Mouse (Mus musculus): ENCODE measurements around the gene Tbccd1. TPM values are rescaled to one million over a fixed set of nuclear protein-coding genes. Genes with fewer than 3 reads are reported as not detected.

Tbccd1 gene
- polyA plus RNA-seq, 1 experiment from 2014 or later = 27.7 TPM

DNA sequence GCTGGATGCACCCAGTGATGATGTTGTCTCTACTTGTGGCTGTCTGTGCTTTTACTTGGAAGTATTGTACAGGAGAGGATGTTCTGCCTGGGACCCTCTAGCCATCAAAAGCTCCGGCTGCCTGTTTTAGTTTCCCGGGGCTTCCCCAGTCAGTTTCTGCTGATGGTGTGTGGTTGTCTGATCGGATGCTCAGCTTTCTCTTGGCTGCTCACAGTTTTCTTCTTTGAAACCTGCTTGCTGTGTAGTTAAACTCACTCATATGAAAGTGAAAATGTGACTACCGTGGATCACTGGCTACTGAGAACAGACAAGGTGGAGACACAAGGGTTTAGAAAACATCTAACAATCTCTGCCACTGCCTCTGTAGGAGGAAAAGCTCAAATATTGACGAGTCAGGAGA lies 26.0 kb upstream of the Tbccd1 start:
- no peaks in the 10 kb centered on the region for H3K36me3 ChIP-seq
- 85% methylated on average over 5 of the region's 5 CpGs for WGBS
- no peak overlapping the region for H3K4me3 ChIP-seq (replicated peaks)
- no peak overlapping the region for H3K4me2 ChIP-seq (replicated peaks)
- no peaks in the 10 kb centered on the region for H3K27me3 ChIP-seq
- ATAC-seq = no peak
- no peaks in the 10 kb centered on the region for H3K9me3 ChIP-seq
- H3K9ac ChIP-seq (replicated peaks) = no peak overlapping the region
- H3K27ac ChIP-seq = no peak overlapping the region
- H3K4me1 ChIP-seq (replicated peaks) = peaks cover 9% of the 10 kb centered on the region

DNA sequence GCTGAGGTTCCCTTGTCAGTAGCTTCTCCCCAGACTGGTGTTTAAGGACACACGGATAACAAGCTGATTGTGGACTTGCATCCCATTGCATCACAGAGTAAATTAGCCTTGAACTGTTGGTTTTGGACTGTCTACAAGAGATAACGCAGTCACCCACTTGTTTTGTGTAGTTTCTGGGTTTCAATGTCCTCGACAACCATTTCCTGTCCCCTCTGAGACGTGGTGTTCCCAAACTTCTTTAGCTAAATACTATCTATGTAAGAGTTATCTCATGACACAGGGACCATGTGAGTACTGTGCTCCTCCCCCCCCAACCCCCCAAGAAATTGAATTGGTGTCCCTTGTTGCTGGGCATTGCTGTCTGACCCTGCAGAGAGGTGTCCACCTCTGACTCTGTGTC lies 24.0 kb upstream of the Tbccd1 start:
- Histone ChIP-seq H3K4me1 (replicated peaks) (peaks cover 9% of the 10 kb centered on the region), H3K36me3 (no peaks in the 10 kb centered on the region), H3K27me3 (no peaks in the 10 kb centered on the region), H3K27ac (no peak overlapping the region), H3K9ac (replicated peaks) (no peak overlapping the region), H3K9me3 (no peaks in the 10 kb centered on the region), H3K4me3 (replicated peaks) (no peak overlapping the region), H3K4me2 (replicated peaks) (no peak overlapping the region)
- ATAC-seq = no peak
- WGBS = 83% methylated on average over 4 of the region's 4 CpGs

DNA sequence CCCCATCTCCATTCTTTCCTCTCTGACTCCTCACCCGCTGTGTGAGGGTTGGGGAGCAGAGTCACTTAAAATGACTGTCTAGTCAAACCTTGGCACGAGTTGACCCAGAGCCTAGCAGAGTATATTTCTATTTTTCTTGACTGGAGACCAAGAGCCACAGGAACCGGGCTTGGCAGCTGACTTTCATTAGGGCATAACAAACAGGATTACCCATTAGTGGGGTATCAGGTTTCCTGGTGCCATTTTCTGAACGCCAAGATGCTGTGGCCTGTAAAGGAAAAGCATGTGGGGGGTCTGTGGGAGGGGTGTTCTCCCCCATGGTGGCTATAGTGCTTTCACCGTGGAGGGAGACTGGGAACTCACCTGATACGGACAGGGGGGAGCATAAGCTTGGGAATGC lies 23.4 kb upstream of the Tbccd1 start:
- Histone ChIP-seq H3K4me2 (replicated peaks) (no peak overlapping the region), H3K27me3 (no peaks in the 10 kb centered on the region), H3K36me3 (no peaks in the 10 kb centered on the region), H3K9ac (replicated peaks) (no peak overlapping the region), H3K4me3 (replicated peaks) (no peak overlapping the region), H3K9me3 (no peaks in the 10 kb centered on the region), H3K4me1 (replicated peaks) (peaks cover 9% of the 10 kb centered on the region), H3K27ac (no peak overlapping the region)
- ATAC-seq = no peak
- 8% methylated on average over 6 of the region's 6 CpGs for whole genome bisulfite sequencing

DNA sequence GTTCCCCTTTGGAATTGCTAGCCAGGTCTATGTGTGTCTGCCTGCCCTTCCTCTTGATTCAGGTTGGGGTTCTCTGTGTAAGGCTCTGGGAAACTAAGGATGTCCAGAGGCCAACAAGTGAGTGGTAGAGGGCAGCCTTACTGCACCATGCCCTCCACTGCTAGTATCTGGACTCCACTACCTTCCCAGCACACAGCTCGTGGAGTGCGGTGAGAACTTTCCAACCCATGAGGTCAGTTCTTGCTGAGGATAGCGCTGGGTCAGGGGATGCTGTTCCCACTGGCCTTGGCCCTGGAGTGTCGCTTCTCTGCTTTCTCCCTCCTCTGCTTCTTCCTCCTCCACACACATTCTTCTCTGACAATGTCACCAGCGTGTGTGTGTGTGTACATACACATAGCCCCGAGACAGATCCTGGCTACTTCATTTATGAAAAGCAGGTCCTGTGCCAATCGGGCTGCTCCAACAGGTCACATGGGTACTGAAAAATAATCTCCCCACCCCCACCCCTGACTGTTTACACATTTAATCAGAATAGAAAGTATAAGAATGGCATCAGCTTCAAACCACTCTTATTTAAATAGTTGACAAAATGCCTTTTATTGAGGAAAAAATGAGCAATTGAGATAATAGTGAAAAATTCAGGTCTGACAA lies 22.6 kb upstream of the Tbccd1 start:
- Histone ChIP-seq H3K36me3 (no peaks in the 10 kb centered on the region), H3K4me3 (replicated peaks) (no peak overlapping the region), H3K4me1 (replicated peaks) (peaks cover 9% of the 10 kb centered on the region), H3K27ac (no peak overlapping the region), H3K4me2 (replicated peaks) (no peak overlapping the region), H3K9me3 (no peaks in the 10 kb centered on the region), H3K9ac (replicated peaks) (no peak overlapping the region), H3K27me3 (no peaks in the 10 kb centered on the region)
- 65% methylated on average over 7 of the region's 7 CpGs for WGBS
- ATAC-seq = no peak

DNA sequence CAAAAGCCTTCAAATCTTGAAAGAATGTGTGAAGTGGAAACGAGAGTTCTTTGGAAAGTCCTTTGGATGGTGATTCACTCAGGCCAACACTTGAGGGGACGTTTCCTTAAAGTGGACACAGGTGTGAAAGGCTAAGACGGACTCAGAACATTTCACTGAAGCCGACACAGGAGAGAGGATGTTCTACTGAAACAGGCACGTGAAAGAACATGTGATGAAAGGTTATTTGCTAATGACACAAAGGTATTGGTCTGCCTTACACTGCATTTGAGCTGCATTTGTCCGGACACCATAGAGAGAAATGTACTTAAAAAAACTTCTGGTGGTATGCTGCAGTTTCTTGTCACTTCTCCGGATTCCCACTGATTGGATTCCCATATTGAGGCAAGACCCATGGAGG lies 21.2 kb upstream of the Tbccd1 start:
- WGBS = 74% methylated on average over 7 of the region's 7 CpGs
- Histone ChIP-seq H3K27ac (no peak overlapping the region), H3K9ac (replicated peaks) (no peak overlapping the region), H3K9me3 (no peaks in the 10 kb centered on the region), H3K4me2 (replicated peaks) (no peak overlapping the region), H3K27me3 (no peaks in the 10 kb centered on the region), H3K4me3 (replicated peaks) (no peak overlapping the region), H3K36me3 (peaks cover 1% of the 10 kb centered on the region; the same call in 1 of the 2 replicates), H3K4me1 (replicated peaks) (peaks cover 9% of the 10 kb centered on the region)
- ATAC-seq = no peak

DNA sequence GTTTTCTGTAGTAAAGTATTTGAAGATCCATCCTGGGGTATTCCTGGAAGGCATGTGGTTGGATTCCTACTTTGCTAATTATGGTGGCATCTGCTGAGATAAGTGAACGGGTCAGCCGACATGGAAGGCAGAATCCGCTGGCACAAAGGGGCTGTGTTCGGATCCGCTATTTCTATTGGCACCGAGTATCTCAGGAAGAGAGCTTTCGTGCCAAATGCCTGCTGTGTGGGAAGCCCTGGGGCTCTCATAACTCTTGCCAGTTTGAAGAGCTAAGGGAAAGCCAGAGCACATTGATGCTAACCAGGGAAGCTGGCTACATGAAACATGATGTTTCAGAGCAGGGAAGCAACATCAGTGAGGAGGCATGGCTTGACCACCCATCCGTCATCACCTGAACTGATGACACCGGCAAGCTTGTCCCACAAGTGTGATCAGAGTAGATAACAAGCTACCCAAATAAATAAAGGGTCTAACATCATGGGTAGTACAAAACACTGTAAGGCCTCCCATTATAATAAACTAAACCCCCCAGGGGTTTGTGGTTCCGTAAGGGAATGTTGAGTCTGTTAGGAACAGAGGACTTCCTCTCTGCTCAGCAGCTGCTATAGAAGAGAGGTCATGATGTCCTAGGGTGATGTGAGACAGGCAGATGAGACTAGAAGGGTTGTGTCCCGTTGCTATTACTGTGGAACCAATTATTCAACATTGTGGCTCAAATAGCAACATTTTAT lies 20.4 kb upstream of the Tbccd1 start:
- H3K27me3 ChIP-seq = no peaks in the 10 kb centered on the region
- H3K27ac ChIP-seq = no peak overlapping the region
- H3K4me1 ChIP-seq (replicated peaks) = peaks cover 9% of the 10 kb centered on the region
- ATAC-seq = no peak
- H3K36me3 ChIP-seq = peaks cover 10% of the 10 kb centered on the region
- H3K4me3 ChIP-seq (replicated peaks) = no peak overlapping the region
- no peak overlapping the region for H3K9ac ChIP-seq (replicated peaks)
- 84% methylated on average over 11 of the region's 11 CpGs for WGBS
- no peaks in the 10 kb centered on the region for H3K9me3 ChIP-seq
- no peak overlapping the region for H3K4me2 ChIP-seq (replicated peaks)

DNA sequence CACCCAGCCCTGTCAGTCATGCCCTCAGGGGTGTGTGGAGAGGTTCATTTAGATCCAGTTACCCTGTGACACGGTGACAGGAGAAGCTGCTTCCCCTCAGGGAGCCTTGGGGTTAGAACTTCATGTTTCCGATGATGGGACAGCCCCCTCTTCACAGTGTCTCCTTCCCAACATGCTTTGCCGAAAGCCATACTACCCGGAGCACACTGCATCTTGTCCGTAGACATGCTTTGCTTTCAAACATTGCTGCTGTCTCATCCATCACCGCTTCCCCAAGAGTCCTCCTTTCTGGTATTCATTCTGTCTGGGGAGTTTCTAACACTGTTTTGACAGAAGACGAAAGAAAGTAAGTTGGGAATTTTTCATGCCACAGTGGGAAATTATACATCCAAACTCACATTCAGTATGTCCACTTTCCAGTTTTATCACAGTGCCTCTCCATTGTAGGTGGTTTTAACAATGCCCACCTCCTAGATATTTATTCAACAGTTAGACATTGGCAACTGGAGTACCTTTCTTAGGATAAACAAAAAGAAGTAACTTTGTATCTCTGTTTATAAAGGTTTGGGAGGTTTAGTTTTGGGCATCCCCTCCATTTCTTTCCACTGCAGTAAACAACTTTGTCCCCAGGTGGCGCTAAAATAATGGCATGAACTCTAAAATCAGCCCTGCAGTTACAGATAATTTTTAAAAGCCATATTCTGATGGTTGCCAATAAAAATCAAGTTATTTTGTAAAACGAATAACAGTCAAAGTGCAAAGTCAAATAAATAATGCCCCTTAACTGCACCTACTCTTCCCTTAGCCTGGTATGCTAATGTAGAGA lies 19.0 kb upstream of the Tbccd1 start:
- H3K27ac ChIP-seq = no peak overlapping the region
- WGBS = 51% methylated on average over 9 of the region's 9 CpGs
- H3K4me2 ChIP-seq (replicated peaks) = no peak overlapping the region
- H3K36me3 ChIP-seq = peaks cover 24% of the 10 kb centered on the region
- no peak for ATAC-seq
- no peaks in the 10 kb centered on the region for H3K9me3 ChIP-seq
- no peak overlapping the region for H3K4me3 ChIP-seq (replicated peaks)
- H3K4me1 ChIP-seq (replicated peaks) = peaks cover 9% of the 10 kb centered on the region
- no peak overlapping the region for H3K9ac ChIP-seq (replicated peaks)
- H3K27me3 ChIP-seq = no peaks in the 10 kb centered on the region

DNA sequence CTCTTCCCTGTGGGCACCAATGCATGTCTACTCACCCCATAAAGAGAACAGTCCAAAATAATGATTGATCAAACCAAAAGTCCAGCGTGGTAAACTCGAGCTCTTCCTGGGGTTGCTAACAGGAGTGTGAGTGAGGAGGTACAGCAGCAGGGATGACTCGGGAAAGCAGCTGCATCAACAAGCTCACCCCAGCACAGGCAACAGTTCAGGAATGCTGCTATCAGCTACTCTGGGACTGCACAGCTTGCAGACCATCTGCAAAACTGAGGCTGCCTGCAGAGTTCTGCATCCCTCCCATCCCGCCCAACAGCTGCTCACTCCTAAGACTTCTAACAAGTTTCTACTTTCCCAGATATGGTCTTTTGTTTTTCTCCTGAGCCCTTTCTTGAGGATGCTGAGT lies 15.9 kb upstream of the Tbccd1 start:
- WGBS = 83% methylated on average over 4 of the region's 4 CpGs
- no peak for ATAC-seq

DNA sequence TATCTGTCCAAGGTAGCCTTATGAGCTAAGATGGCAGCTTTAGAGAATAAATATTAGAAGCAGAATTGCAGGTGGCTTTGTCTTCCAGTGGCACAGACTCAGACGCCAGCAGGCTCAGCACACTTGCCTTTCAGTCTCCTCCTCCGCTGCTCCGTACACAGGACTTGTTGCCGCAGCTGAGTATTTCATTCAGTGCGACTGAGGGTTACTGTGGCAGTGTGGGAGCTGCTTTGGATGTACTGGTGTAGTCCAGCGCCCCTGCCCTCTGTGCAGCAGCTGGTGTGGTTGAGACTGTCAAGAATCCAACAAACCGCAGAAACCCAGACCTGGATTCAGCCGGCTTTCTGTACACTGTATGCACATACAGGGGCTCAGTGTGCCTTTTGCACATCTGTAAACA lies 14.9 kb upstream of the Tbccd1 start:
- no peak overlapping the region for H3K9ac ChIP-seq (replicated peaks)
- WGBS = 90% methylated on average over 8 of the region's 8 CpGs

More for the DNA sequence above, 15.9 kb upstream of the Tbccd1 start:
- no peak overlapping the region for H3K4me2 ChIP-seq (replicated peaks)
- H3K9ac ChIP-seq (replicated peaks) = no peak overlapping the region
- no peak overlapping the region for H3K4me3 ChIP-seq (replicated peaks)
- H3K9me3 ChIP-seq = no peaks in the 10 kb centered on the region
- H3K4me1 ChIP-seq (replicated peaks) = no peaks in the 10 kb centered on the region
- no peaks in the 10 kb centered on the region for H3K27me3 ChIP-seq
- peaks cover 55% of the 10 kb centered on the region for H3K36me3 ChIP-seq
- no peak overlapping the region for H3K27ac ChIP-seq

DNA sequence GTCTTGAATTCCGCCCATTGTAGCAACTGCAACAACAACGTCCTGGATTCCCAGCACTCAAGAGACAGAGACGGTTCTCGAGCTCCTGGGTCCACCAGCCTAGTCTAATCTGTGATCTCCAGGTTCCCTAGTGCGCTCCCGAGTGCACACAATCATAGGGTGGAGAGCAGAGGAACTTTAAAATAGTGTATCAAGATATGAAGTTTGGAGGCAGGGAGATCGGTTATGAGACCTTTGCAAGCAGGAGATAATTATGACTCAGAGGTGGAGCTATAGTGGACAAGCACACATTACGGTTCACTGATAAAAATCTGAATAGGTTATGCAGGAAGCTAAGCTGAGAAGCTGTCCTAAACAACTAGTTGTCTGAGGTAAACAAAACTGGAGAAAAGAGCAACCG lies 696 bp downstream of the Tbccd1 start:
- peak overlapping the region; percentile 65 for H3K4me3 ChIP-seq (replicated peaks)
- WGBS = 16% methylated on average over 9 of the region's 9 CpGs
- H3K9ac ChIP-seq (replicated peaks) = peak overlapping the region; percentile 69
- H3K27me3 ChIP-seq = no peaks in the 10 kb centered on the region
- peaks cover 16% of the 10 kb centered on the region for H3K4me1 ChIP-seq (replicated peaks)
- no peaks in the 10 kb centered on the region for H3K9me3 ChIP-seq
- peak overlapping the region; percentile 67 for H3K27ac ChIP-seq
- H3K4me2 ChIP-seq (replicated peaks) = peak overlapping the region; percentile 85
- no peaks in the 10 kb centered on the region for H3K36me3 ChIP-seq
- ATAC-seq = no peak

More for the DNA sequence above, 14.9 kb upstream of the Tbccd1 start:
- H3K9me3 ChIP-seq = no peaks in the 10 kb centered on the region
- ATAC-seq = no peak
- H3K4me2 ChIP-seq (replicated peaks) = no peak overlapping the region
- no peaks in the 10 kb centered on the region for H3K4me1 ChIP-seq (replicated peaks)
- no peaks in the 10 kb centered on the region for H3K27me3 ChIP-seq
- peaks cover 63% of the 10 kb centered on the region for H3K36me3 ChIP-seq
- H3K27ac ChIP-seq = no peak overlapping the region
- no peak overlapping the region for H3K4me3 ChIP-seq (replicated peaks)

DNA sequence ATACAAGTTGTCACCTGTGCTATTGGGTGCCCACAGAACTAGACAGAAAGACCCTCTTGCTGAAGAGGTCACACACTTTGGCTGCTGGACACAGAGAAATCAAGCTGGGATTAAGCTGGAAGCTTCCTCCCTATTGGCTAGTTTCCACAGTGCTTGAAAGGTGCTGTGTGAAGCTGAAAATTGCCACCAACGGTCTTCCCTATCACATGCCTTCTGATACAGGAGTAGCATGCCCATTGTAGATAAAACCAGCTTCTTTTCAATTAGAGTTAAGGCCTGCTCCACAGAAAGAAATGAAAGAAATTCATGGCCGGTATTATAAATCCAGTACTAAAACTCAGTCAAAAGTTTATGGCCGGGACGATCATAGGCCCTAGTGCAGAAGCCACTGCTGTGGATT lies 4.8 kb downstream of the Tbccd1 start:
- 94% methylated on average over 4 of the region's 4 CpGs for WGBS
- no peak for ATAC-seq

DNA sequence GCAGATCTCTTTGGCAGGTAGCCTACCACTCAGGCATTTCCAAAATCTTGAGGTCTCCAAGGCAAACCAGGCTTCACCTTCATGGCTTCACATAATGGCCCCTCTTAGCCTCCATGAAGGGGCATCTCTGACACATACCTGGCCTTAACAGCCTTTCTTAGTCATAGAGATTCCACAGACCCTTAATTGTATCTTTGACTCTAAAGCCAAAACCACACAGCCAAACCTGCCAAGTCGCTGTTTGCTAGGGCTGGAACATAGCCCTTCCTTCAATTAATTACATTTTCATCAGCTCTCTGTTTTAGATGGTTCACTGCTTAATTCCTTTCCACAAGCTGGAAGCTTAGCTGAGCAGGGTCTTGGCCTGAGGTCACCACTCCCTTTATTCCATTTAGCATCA lies 9.1 kb downstream of the Tbccd1 start:
- Histone ChIP-seq H3K36me3 (no peaks in the 10 kb centered on the region), H3K4me1 (replicated peaks) (peaks cover 6% of the 10 kb centered on the region; the same call in 1 of the 2 replicates), H3K4me3 (replicated peaks) (no peak overlapping the region), H3K27ac (no peak overlapping the region), H3K4me2 (replicated peaks) (no peak overlapping the region), H3K9ac (replicated peaks) (no peak overlapping the region), H3K27me3 (no peaks in the 10 kb centered on the region), H3K9me3 (no peaks in the 10 kb centered on the region)
- no peak for ATAC-seq
- WGBS = 88% methylated on average over 1 of the region's 1 CpGs

More for the DNA sequence above, 4.8 kb downstream of the Tbccd1 start:
- H3K4me3 ChIP-seq (replicated peaks) = no peak overlapping the region
- H3K9me3 ChIP-seq = no peaks in the 10 kb centered on the region
- no peaks in the 10 kb centered on the region for H3K27me3 ChIP-seq
- no peak overlapping the region for H3K4me2 ChIP-seq (replicated peaks)
- no peak overlapping the region for H3K9ac ChIP-seq (replicated peaks)
- peaks cover 8% of the 10 kb centered on the region for H3K4me1 ChIP-seq (replicated peaks)
- H3K36me3 ChIP-seq = no peaks in the 10 kb centered on the region
- no peak overlapping the region for H3K27ac ChIP-seq
